Mouse (Mus musculus) heart, postnatal 0 days (tissue): ENCODE measurements around the gene Prkn.

Source experiments
- CTCF ChIP-seq: IDR thresholded peaks from 2 replicates; pipeline ENCODE4 v1.5.1; 2016; ENCODE audit warnings: antibody characterized with exemption, control low read depth, low read depth
- EP300 ChIP-seq: IDR thresholded peaks from 2 replicates; pipeline ENCODE4 v1.6.1; 2016; ENCODE audit warnings: antibody characterized with exemption, low read depth

DNA sequence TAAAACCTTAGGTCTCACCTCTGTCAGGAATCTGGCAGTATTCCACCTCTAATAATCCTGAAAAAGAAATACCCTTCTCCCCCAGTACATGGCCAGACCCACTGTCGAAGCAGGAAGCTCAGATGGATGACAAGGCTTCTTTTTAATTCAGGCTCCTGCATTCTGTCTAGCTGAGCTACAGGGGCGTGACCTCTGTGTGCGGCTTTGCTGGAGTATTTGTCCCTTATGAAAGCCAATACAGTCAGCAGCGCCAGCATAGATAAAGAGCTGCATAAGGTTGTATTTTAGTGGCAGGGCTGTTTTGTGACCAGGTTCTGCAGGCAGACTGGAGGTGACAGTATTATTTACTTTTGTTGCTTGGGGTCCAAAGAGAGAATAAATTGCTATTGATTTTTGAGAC is 47.7 kb downstream of the Prkn start:
- TF ChIP-seq CTCF (no peak), EP300 (no peak)
